Mouse (Mus musculus): ENCODE measurements at regions not wholly inside any gene's neighbourhood (a gene's known extent, or its start where the extent isn't known, plus 50 kb on each side); places are given as distances from the start of the nearest gene placed in this dataset.
"Not testable (repeated sequence)": the region's sequence is repeated elsewhere in the genome, so short reads cannot be mapped to it uniquely, and the experiment has no call there.

DNA sequence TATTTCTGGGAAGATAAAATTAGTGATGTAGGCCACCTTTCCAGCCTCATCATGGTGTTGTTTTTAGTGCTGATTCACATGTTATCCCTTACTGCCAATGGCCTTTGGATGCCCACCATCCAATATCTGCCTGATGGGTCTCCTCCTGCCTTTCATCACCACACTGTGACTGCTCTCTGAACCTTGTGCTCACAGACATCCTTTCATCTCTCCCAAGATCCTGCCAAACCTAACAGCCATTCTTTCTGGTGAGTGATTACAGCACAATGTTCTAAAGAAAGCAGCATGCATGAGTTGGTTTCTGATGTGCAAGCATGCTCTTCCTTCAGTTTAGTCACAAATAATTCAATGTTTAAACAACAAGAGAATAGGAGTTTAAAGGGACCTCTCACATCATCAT is 180.1 kb downstream of the Lyplal1 start:
- in situ Hi-C loops (cut with MseI, MboI), result no loop called here

DNA sequence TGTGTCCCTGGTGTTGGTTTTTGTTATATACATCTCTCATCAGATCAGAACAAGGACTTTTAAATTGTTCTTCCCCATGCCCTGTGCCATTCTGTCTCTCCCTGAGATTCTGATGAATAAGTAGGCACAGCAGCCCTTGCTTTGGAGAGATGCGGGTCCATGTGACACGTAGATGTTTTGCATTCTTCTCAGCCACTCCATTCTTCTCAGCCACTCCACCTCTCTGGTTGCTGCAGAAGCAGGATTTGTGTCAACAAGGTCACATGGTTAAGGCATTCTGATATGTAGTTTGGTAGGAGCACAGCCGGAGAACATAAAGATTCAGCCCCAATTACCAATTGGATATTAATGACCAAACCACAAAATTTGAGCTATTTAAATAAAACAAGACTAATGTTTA is 177.2 kb downstream of the Lyplal1 start:
- in situ Hi-C loops (cut with MseI, MboI), result no loop called here

DNA sequence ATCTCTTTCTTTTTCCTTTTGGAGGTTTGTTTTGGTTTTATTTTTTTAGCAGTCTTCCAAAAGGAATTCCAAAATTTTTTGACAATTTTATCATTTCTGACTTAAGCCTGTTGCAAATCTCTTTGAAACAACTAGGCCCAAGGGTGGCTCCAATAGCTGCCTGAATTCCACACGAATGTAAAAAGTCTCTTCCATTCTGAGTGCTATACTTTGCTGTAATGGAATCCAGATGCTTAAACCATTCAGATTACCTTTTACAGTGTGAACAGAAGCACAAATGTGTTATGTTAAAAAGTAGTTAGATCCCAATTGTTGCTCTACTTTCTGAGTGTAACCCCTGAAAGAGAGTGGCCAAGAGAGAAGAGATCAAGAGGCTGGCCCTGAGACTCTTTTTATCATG is 176.6 kb downstream of the Lyplal1 start:
- in situ Hi-C loops (cut with MseI, MboI), result no loop called here

DNA sequence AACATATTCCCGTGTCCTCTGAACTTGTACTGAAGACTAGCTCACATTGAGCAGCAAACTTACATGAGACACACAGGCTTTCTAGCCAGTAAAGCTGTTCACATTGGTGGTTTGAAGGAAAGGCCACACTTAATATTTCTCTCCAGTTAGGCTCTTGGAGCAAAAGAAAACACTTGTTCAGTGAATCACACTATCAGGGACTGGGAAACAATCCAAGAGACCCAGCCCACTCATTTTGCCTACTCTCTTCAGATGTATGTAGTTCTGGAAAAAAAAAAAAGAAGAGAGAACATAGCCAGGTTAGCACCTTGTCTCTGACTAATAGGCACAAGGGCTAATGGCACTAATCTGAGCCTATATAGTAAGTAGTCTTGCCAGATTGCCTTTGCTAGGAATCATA is 165.9 kb downstream of the Lyplal1 start:
- in situ Hi-C loops (cut with MseI, MboI), result no loop called here

DNA sequence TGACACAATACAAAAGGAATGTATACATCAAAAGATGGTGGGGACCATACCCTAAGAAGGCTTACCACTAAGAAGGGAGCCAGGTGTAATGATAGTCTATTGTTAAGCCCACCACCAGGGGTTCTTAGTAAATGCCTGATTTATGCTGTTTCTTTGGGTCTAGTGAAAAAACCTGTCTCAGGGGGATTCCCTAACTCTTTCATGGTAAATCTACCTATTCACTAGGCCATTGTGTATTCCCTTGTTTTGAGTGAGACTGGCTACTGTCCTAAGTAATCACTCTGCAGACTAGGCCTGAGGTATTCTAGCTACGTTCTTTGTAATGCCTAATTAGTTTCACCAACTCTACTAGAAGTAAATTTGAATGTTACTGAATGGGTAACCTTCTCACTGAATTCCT is 161.3 kb downstream of the Lyplal1 start:
- in situ Hi-C loops (cut with MseI, MboI), result not testable (repeated sequence)

DNA sequence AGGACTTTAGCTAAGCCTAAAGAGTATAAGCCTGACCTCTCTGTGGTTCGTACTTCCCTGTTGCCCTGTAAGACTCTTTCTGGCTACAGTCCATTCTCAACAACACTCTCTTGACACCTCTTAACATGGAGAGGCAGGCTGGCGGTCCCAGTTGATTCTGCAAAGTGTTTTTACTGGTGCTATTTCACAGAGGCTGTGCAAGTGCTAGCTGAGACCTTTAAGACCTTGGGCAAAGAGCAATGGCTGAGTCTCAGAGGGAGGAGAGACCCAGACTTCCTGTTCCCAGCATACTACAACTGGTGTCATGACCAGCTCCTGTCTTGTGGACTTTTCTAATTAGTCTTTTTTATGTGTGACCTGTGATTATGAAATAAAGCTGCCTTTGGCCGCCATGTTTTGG is 159.6 kb downstream of the Lyplal1 start:
- in situ Hi-C loops (cut with MseI, MboI), result no loop called here

DNA sequence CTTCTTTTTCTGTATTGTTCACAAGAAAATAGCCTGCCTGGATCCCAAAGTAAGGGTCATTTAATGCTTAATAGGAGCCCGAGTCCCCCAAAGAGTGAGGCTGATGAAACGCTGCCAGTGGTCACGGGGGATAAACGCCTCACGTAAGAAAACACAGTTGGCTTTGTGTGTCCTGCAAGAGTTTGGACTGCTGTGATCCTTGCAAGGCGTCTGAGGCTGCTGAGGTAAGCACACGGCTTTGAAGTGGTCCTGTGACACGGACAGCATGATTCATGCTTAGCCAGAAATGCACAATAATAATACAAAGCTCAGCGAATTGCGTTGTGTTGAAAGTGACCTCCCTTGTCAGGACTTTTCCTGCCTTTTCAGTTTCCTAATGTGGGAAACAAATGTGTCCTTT is 158.8 kb downstream of the Lyplal1 start:
- in situ Hi-C loops (cut with MseI, MboI), result no loop called here

DNA sequence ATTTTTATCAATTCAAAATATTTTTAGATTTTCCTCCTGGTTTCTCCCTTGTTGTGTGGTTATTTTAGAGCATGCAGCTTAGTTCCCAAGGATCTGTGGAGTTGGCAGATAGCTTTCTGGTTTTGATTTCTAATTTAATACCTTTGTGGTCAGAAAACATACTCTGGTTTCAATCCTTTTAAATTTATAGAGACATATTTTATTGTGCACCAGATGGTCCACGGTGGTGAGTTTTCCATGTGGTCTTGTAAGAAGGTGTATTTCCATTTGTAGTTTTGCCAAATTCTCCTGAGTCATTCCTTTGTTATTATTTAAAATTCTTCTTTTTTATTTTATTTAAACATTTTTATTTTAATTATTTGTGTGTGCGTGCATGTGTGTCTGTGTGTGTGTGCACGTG is 154.5 kb downstream of the Lyplal1 start:
- in situ Hi-C loops (cut with MseI, MboI), result no loop called here

DNA sequence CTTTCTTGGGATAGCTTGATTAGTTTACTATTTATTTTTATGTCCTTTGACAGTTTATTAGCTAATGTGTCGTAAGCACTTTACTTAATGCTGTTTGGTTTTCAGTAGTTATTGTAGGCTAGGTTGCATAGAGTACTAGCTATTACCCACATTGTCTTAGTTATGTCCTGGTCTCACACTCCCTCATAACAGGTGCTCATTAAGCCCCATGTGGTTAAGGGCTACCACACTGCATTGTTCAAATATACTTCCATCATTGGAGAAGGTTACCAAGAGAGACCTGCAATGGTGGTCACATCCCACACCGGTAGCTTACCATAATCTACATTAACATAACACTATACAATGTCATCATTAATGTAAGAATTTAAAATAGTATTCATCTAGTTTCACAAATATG is 153.3 kb downstream of the Lyplal1 start:
- in situ Hi-C loops (cut with MseI, MboI), result no loop called here

DNA sequence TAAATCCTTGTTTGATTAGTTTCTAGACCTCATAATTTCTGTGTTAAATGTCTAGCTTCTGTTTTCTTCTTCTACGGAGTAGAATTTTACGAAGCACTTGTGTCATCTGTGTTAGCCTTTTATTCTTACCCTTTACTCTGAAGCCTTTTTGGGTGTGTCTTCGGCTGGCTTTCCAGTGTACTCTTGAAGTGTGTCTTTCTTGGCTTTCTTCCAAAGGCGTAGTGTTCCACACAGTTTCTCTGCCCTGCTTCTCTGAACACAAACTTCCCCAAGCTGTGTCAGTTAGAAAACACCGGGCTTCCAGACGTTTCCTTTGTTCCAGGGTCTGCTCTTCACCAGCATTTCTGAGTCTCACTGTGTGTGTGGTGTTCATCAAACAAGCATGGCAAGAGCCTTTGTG is 152.7 kb downstream of the Lyplal1 start:
- in situ Hi-C loops (cut with MseI, MboI), result no loop called here

DNA sequence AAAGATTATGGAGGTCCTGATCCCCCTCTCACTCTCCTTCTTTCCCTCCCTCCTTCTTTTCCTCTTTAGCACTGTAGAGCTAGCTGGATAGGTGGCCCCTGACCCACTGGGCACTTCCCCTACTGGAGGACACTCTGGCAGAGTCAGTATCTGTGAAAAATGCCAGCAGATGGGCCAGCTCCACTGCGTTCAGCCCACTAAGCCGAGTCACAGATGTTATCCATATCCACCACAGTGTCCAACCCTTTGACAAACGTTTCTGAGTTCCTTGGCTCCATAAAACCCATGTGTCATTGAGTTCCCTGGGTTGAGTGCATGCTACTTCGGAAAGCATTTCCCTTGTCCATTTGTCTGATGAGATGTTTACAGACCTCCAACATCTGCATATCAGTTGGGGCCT is 149.9 kb downstream of the Lyplal1 start:
- in situ Hi-C loops (cut with MseI, MboI), result no loop called here

DNA sequence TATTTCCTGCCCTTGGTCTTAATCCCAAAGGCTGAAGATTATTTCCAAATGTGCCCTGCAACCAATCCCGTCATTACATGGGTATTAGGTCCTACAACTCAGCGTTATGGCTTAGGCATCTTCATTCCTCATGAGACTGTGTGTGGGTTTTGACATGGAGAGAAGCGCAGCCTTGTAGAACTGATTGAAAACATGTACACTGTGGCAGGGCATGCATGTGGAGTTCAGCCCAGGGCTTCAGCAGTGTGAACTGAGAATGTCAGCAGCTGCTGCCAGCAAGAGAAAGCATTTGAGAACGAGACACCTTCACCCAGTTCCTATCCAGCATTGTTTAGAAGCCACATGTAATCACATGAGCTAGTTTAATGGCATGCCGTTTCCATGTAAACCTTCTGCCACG is 149.3 kb downstream of the Lyplal1 start:
- in situ Hi-C loops (cut with MseI, MboI), result no loop called here

DNA sequence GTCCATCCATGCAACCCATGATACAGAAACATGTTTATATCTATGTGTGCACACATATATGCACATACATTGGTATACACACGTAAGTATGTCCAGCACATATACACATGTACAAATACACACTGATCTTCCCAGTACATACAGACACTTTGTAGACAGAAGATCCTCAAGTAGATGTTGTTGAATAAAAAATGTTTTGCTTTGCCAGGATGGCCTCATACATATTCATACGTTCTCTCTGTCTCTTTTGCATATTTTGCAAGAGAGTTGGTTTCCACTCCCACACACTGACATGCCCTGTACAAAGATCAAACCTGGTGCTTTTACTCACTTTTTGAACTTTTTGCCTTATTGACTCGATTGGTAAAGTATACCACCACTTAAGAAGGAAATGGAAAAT is 148.5 kb downstream of the Lyplal1 start:
- in situ Hi-C loops (cut with MseI, MboI), result no loop called here

DNA sequence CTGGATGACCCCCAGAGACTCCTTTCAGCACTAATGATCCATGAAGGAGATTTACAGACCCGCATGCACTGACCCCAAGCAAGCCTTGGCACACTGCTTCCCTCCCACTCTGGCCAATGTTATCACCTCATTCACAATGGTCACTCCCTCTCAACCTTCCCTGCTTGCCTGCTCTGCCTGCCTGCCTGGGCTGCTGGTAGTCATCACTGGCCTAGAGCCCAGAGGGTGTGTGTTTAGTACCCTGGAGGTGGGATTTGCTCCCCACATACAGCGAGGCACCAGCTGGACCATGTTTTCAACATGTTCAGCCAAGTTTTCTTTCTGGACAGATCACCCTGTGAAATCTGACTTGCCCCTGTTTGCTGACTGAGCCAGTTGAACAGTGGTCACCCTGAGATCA is 147.9 kb downstream of the Lyplal1 start:
- in situ Hi-C loops (cut with MseI, MboI), result no loop called here

DNA sequence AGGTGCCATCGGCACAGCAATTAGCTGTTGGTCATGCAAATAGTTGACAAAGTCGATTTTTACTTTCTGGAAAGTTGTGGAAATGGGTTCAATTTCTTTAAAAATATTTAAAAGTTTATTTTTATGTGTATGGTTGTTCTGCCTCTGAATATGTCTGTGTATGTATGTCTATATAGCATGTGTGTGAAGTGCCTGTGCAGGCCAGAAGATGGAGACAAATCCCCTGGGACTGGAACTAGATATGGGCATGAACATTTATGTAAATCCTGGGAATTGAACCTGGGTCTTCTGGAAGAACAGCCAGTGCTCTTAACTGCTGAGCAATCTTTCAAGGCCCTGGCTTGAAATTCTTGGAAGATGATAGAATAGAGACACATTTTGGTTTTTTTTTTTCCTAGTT is 140.0 kb downstream of the Lyplal1 start:
- in situ Hi-C loops (cut with MseI, MboI), result no loop called here

DNA sequence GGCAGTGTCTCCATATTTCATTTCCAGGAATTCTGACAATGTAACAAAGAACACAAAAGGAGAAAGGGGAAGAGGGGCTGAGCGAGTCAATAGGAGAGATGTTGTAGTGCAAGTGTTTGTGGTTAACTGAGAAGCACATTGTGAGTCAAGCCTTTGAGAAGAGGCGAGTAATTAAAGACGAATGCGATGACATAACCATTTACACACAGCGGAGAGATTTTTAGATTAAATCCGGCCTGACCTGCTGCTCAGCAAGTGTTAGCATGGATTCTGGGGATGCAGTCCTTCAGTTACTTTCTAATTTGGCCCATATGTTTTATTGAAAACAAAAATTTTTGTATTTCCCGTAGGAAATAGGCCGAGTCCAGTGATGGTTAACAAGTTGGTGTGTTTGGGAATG is 127.7 kb downstream of the Lyplal1 start:
- in situ Hi-C loops (cut with MseI, MboI), result no loop called here

DNA sequence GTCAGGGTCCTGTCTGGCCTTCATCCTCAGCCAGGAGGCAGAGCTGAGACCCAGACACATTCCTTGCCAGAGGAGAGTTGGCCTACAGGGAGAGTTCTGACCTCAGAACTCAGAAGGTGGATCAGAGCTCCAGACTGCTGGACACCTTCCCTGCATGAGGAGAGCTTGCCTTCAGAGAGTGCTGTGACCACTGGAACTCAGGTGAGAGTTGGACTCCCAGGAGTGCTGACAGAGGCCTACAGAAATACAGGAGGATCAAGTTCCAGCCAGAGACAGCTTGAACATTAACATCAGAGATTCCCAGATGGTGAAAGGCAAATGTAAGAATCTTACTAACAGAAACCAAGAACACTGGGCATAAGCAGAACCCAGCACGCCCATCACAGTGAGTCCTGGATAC is 117.0 kb downstream of the Lyplal1 start:
- in situ Hi-C loops (cut with MseI, MboI), result not testable (repeated sequence)

DNA sequence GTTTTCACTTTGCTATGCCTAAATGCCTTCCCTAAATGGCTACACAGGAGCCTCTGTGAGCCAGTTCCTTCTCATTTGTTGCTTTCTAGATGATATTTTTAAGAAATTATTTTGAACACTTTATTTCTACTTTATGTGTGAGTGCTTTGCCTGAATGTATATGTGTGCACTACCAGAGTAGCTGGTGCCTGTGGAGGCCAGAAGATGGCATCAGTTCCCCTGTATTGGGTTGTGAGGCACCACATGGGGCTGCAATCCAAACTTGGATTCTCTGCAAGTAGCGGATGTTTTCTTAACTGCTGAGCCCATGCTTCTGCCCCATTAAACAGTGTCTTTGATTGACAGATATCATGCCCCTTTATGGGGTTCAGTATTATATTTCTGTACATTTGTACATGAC is 103.7 kb downstream of the Lyplal1 start:
- in situ Hi-C loops (cut with MseI, MboI), result no loop called here

DNA sequence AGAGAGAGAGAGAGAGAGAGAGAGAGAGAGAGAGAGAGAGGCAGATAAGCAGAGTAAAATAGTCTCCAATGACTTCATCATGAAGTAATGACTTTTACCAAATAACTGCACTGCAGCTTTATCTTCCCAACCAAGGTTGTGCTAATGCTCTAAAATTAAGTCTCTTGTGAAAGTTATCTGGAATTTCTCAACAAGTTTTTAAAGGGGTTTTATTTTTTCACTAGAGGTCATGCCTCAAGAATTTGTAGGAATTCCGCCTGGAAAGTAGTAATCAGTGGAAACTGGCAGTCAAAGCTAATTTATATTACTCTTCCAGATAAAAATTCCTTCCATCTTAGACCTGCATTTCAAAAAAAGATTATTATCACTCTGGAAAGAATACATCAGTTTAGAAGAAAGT is 102.9 kb downstream of the Lyplal1 start:
- in situ Hi-C loops (cut with MseI, MboI), result no loop called here

DNA sequence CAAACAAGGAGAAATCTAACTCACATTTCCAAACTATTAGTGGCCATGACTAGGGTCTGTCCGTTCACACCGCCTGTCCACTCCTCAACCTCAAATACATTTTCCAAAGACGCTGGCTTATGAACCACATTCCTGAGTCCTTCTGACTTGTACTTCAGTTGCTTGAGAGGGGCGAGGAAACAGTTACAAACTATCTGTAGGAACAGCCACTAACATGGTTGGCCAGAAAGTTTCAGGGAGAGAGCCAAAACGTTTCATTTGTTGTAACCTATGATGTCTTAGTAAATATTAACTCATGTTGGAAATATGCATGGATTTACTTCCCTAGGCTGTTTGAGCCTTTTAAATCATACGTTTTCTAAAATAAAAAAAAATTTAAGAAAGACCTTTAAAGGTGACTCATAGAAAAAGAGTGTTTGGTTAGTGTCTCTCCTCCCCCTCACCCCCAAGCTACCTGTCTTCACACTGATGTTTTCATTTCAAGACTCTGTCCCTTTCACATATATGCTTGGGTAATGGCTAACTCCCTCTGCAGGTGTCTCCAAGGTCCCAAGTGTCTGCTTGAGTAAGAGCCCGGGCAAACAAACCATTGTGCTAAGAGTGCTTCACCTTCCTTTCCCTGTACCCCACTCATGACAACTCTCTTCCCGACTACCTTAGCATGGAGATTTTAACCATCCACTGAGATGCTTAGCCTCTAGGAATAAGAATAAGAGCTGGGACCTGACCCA is 101.1 kb downstream of the Lyplal1 start:
- in situ Hi-C loops (cut with MseI, MboI), result no loop called here

DNA sequence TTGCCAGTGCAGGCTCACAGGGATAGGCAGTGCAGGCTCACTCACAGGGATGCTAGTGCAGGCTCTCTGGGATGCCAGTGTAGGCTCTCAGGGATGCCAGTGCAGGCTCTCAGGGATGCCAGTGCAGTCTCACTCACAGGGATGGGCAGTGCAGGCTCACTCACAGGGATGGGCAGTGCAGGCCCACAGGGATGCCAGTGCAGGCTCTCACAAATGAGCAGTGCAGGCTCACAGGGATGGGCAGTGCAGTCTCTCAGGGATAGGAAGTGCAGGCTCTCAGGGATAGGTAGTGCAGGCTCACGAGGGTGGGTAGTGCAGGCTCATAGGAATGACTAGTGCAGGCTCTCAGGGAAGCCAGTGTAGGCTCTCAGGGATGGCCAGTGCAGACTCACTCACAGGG is 99.6 kb downstream of the Lyplal1 start:
- in situ Hi-C loops (cut with MseI, MboI), result no loop called here

DNA sequence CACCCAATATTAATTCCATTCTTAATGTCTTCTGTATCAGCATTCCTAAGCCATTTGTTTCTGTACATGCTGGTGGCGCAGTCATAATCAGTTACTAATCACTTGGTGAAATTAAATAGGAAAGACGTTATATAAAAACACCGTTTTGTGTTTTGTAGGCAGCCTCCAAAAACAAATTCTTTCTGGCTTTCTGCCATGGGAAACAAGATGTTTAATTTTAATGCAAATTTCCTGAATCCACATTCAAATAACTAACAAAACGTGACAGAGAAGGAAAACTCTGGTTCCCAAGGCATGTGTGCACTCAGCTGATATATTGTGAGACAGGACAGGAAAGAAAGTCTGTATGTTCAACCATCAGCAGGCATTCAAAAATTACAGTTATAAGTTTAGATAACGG is 97.6 kb downstream of the Lyplal1 start:
- in situ Hi-C loops (cut with MseI, MboI), result no loop called here

DNA sequence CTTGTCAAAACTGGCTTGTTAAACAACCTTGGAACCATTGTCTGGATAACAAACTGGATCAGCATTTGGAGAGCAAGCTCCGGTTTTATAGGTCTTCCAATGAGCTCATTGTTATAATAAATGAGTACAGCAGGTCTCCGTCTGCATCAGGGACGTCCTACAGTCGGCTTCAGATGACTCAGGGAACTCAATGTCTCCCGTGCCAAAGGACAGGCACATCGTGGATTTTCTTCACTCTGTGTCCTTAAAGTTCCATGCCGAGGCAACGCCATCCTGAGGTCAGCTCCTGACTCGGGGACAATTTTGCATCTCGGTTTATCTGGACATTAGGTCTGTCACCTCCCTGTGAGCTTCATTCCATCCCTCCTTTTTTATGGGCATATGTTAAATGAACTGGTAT is 85.2 kb downstream of the Lyplal1 start:
- in situ Hi-C loops (cut with MseI, MboI), result no loop called here

DNA sequence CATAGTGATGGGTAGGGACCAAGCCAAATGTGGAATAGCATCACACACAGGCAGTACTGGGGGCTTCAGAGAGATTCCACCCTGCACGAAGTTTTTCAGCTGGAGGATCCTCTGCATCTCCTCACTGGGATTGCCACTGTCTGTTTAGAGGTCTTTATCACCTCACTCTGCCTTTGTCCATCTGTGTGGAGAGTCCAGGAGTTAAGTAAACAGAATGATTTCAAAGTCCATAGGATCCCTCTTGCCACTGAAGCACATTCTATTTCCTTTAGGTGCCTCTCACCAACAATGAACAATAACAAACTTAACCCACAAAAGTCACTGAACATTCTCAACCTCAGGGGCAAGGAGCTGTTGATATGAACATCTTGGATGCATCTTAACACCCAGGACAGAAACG is 82.7 kb downstream of the Lyplal1 start:
- in situ Hi-C loops (cut with MseI, MboI), result no loop called here
